Mouse (Mus musculus) midbrain, embryonic 10.5 days (tissue): ENCODE results near the gene Dpysl5. TPM values are rescaled to one million over a fixed set of nuclear protein-coding genes. Genes with fewer than 3 reads are reported as not detected.

Source experiments
- DNase-seq: peaks from one replicate; pipeline ENCODE4 v3.0.0-alpha.2; 2017; ENCODE audit warnings: low spot score
- H3K27ac ChIP-seq: fragments of 300-500 bp; sonication (generic); replicated peaks from 2 replicates; pipeline ENCODE4 v1.5.1; 2016; ENCODE audit warnings: mild to moderate bottlenecking
- H3K27me3 ChIP-seq: fragments of 300-500 bp; sonication (generic); 2 replicates; pipeline ENCODE4 v1.6.1; 2016; ENCODE audit warnings: low read depth, mild to moderate bottlenecking; ENCODE audit not compliant: poor library complexity, severe bottlenecking
- H3K36me3 ChIP-seq: fragments of 300-500 bp; sonication (generic); 2 replicates; pipeline ENCODE4 v1.6.1; 2016; ENCODE audit warnings: mild to moderate bottlenecking, moderate library complexity
- H3K4me1 ChIP-seq: fragments of 300-500 bp; sonication (generic); 2 replicates; pipeline ENCODE4 v1.6.1; 2016
- H3K4me3 ChIP-seq: fragments of 300-500 bp; sonication (generic); 2 replicates; pipeline ENCODE4 v1.5.1; 2016; ENCODE audit warnings: mild to moderate bottlenecking, moderate library complexity
- H3K9me3 ChIP-seq: fragments of 300-500 bp; sonication (generic); replicated peaks from 2 replicates; pipeline ENCODE4 v1.6.1; 2016; ENCODE audit warnings: mild to moderate bottlenecking
- WGBS: fragments of 180-500 bp; shearing (Covaris S2); methylation state at CpG from one replicate; pipeline ENCODE4 v1.1.7; 2016; 5-methylcytosine and 5-hydroxymethylcytosine counted together
- polyA plus RNA-seq: library from polyadenylated mRNA; unstranded; fragments of >200 nt; fragmentation: Nextera tagmentation; extraction: Ambion mirVana; gene quantifications from 2 replicates; pipeline ENCODE4 v1.2.1, GENCODE M21; 2016

Gene Dpysl5
- polyA plus RNA-seq, 1 experiment from 2014 or later: 90.7 TPM

- WGBS: 82% methylated on average over 3 of the region's 3 CpGs
- Histone ChIP-seq H3K27ac (no peak overlapping the region), H3K4me3 (no peak overlapping the region), H3K27me3 (no peaks in the 10 kb centered on the region), H3K9me3 (no peaks in the 10 kb centered on the region), H3K36me3 (peaks cover 98% of the 10 kb centered on the region), H3K4me1 (no peaks in the 10 kb centered on the region)
- no peak for DNase-seq
These were observed 69.8 kb downstream of the Dpysl5 start for GRCm38 (mm10) chr5:30781147-30781546.

- no peak overlapping the region for H3K4me3 ChIP-seq
- H3K27ac ChIP-seq: no peak overlapping the region
- 97% methylated on average over 5 of the region's 5 CpGs for WGBS
- H3K9me3 ChIP-seq: no peaks in the 10 kb centered on the region
- DNase-seq: no peak
- peaks cover 98% of the 10 kb centered on the region for H3K36me3 ChIP-seq
- H3K4me1 ChIP-seq: no peaks in the 10 kb centered on the region
- no peaks in the 10 kb centered on the region for H3K27me3 ChIP-seq
These were observed 76.0 kb downstream of the Dpysl5 start for GRCm38 (mm10) chr5:30787381-30787780.

GRCm38 (mm10) chr5:30790047-30790446, 78.7 kb downstream of the Dpysl5 start:
- Histone ChIP-seq H3K4me1 (no peaks in the 10 kb centered on the region), H3K4me3 (no peak overlapping the region), H3K36me3 (peaks cover 98% of the 10 kb centered on the region), H3K27me3 (no peaks in the 10 kb centered on the region), H3K9me3 (no peaks in the 10 kb centered on the region), H3K27ac (no peak overlapping the region)
- DNase-seq: no peak
- WGBS: 97% methylated on average over 3 of the region's 3 CpGs

- peaks cover 23% of the 10 kb centered on the region for H3K4me1 ChIP-seq
- DNase-seq: peak; percentile 82
- H3K27me3 ChIP-seq: no peaks in the 10 kb centered on the region
- H3K36me3 ChIP-seq: peaks cover 94% of the 10 kb centered on the region
- H3K9me3 ChIP-seq: no peaks in the 10 kb centered on the region
- 17% methylated on average over 12 of the region's 12 CpGs for WGBS
- peak overlapping the region; percentile 9; the same call in 1 of the 2 replicates for H3K27ac ChIP-seq
- H3K4me3 ChIP-seq: no peak overlapping the region
These were observed 84.8 kb downstream of the Dpysl5 start for GRCm38 (mm10) chr5:30796125-30796524.

GRCm38 (mm10) chr5:30797482-30797881, 86.1 kb downstream of the Dpysl5 start:
- H3K36me3 ChIP-seq: peaks cover 81% of the 10 kb centered on the region
- H3K4me3 ChIP-seq: no peak overlapping the region
- peak; percentile 24 for DNase-seq
- H3K4me1 ChIP-seq: peaks cover 23% of the 10 kb centered on the region
- WGBS: 58% methylated on average over 7 of the region's 7 CpGs
- H3K9me3 ChIP-seq: no peaks in the 10 kb centered on the region
- peak overlapping the region; percentile 9 for H3K27ac ChIP-seq
- H3K27me3 ChIP-seq: no peaks in the 10 kb centered on the region

- Histone ChIP-seq H3K9me3 (no peaks in the 10 kb centered on the region), H3K36me3 (peaks cover 76% of the 10 kb centered on the region), H3K27me3 (no peaks in the 10 kb centered on the region), H3K27ac (no peak overlapping the region), H3K4me1 (peaks cover 23% of the 10 kb centered on the region), H3K4me3 (no peak overlapping the region)
- DNase-seq: no peak
- 85% methylated on average over 8 of the region's 8 CpGs for WGBS
These were observed 86.6 kb downstream of the Dpysl5 start for GRCm38 (mm10) chr5:30797982-30798381.

- H3K4me3 ChIP-seq: no peak overlapping the region
- no peaks in the 10 kb centered on the region for H3K9me3 ChIP-seq
- WGBS: 88% methylated on average over 6 of the region's 6 CpGs
- peaks cover 66% of the 10 kb centered on the region for H3K36me3 ChIP-seq
- H3K27me3 ChIP-seq: no peaks in the 10 kb centered on the region
- DNase-seq: no peak
- H3K27ac ChIP-seq: no peak overlapping the region
- H3K4me1 ChIP-seq: peaks cover 23% of the 10 kb centered on the region
These were observed 87.6 kb downstream of the Dpysl5 start for GRCm38 (mm10) chr5:30798965-30799364.

GRCm38 (mm10) chr5:30802724-30803467, 91.5 kb downstream of the Dpysl5 start:
- Histone ChIP-seq H3K27me3 (no peaks in the 10 kb centered on the region), H3K4me1 (no peaks in the 10 kb centered on the region), H3K4me3 (no peak overlapping the region), H3K27ac (no peak overlapping the region), H3K36me3 (peaks cover 27% of the 10 kb centered on the region), H3K9me3 (no peaks in the 10 kb centered on the region)
- 86% methylated on average over 12 of the region's 12 CpGs for WGBS
- DNase-seq: no peak

GRCm38 (mm10) chr5:30806106-30806505, 94.7 kb downstream of the Dpysl5 start:
- no peaks in the 10 kb centered on the region for H3K27me3 ChIP-seq
- DNase-seq: peak; percentile 86
- WGBS: 9% methylated on average over 3 of the region's 3 CpGs
- H3K9me3 ChIP-seq: no peaks in the 10 kb centered on the region
- no peak overlapping the region for H3K27ac ChIP-seq
- H3K4me1 ChIP-seq: no peaks in the 10 kb centered on the region
- no peak overlapping the region for H3K4me3 ChIP-seq
- H3K36me3 ChIP-seq: no peaks in the 10 kb centered on the region

GRCm38 (mm10) chr5:30814424-30815119, 103.2 kb downstream of the Dpysl5 start, which contains the start of gene Mapre3:
Mapre3 (plus strand) TSS chr5:30814641.
- peak; percentile 97 for DNase-seq
- Histone ChIP-seq H3K36me3 (no peaks in the 10 kb centered on the region), H3K4me3 (peak within 1 kb of the TSS; percentile 92), H3K9me3 (no peaks in the 10 kb centered on the region), H3K27ac (peak within 1 kb of the TSS; percentile 96), H3K27me3 (peaks cover 10% of the 10 kb centered on the region), H3K4me1 (peaks cover 37% of the 10 kb centered on the region)
- whole genome bisulfite sequencing: 1% methylated on average over 58 of the region's 59 CpGs

GRCm38 (mm10) chr5:30815120-30815465, 103.7 kb downstream of the Dpysl5 start:
- 1% methylated on average over 7 of the region's 7 CpGs for WGBS
- Histone ChIP-seq H3K27ac (peak overlapping the region; percentile 96), H3K4me3 (peak overlapping the region; percentile 92), H3K4me1 (peaks cover 37% of the 10 kb centered on the region), H3K9me3 (no peaks in the 10 kb centered on the region), H3K27me3 (peaks cover 10% of the 10 kb centered on the region), H3K36me3 (peaks cover 3% of the 10 kb centered on the region)
- no peak for DNase-seq

GRCm38 (mm10) chr5:30816261-30816791, 105.0 kb downstream of the Dpysl5 start:
- Histone ChIP-seq H3K4me3 (peak overlapping the region; percentile 92), H3K4me1 (peaks cover 37% of the 10 kb centered on the region), H3K9me3 (no peaks in the 10 kb centered on the region), H3K27me3 (peaks cover 10% of the 10 kb centered on the region), H3K27ac (no peak overlapping the region), H3K36me3 (peaks cover 6% of the 10 kb centered on the region)
- no peak for DNase-seq
- WGBS: 84% methylated on average over 8 of the region's 8 CpGs

- H3K4me3 ChIP-seq: no peak overlapping the region
- no peak overlapping the region for H3K27ac ChIP-seq
- no peaks in the 10 kb centered on the region for H3K9me3 ChIP-seq
- no peak for DNase-seq
- 93% methylated on average over 8 of the region's 8 CpGs for whole genome bisulfite sequencing
- H3K36me3 ChIP-seq: peaks cover 9% of the 10 kb centered on the region
- no peaks in the 10 kb centered on the region for H3K27me3 ChIP-seq
- H3K4me1 ChIP-seq: peaks cover 42% of the 10 kb centered on the region
These were observed 107.5 kb downstream of the Dpysl5 start for GRCm38 (mm10) chr5:30818758-30819309.
